Mouse (Mus musculus): ENCODE data around the gene Sh3pxd2a.

DNA sequence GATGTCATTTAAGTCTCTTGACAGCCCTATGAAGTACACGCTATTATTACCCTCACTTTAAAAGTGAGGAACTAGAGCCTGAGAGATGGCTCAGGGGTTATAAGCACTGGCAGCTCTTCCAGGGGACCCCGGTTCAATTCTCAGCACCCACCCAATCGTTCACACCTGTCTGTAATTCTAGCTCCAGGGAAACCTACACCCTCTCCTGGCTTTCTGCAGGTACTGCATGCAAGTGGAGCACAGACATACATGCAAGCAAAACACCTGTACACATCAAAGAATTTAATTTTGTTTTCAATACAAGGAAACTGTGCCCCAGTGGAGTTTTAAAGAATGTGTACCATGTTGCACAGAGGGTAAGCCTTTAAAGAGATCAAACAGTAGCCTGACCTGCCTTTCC, 2.4 kb downstream of the Sh3pxd2a start:
- TF ChIP-seq CTCF (IDR thresholded peaks at IDR 0.05; ENCODE audit: borderline replicate concordance, insufficient read depth, low read length) (no peak), POLR2A (IDR thresholded peaks at IDR 0.05; ENCODE audit: low read depth, low read length) (no peak)
